Comparison of ENCODE assay signal across 11 mouse cellular contexts in genomic region chr15:80053381-80054033, GRCm38 (mm10). TPM values are rescaled to one million over a fixed set of nuclear protein-coding genes. Genes with fewer than 3 reads are reported as not detected.
DNase-seq lines count a peak whose midpoint lies in the region; ATAC-seq lines count a peak whose summit lies in the region.
"Had no signal": no experiment of that assay in that cellular context is flagged by ENCODE, and none has a peak within 500 bp of the region (broad histone marks: within the 10 kb centered on the region; RNA-seq: fewer than 3 reads in every experiment).

No protein-coding gene starts in this region.

- no peaks in the 10 kb centered on the region for H3K4me1 ChIP-seq in kidney, embryonic 14.5 days (ENCODE audit: control insufficient read depth, insufficient read depth, low read length)
- H3K4me1 ChIP-seq in embryonic facial prominence, embryonic 10.5 days: peaks cover 35% of the 10 kb centered on the region

- DNase-seq in cerebellum, postnatal 10 days: peak; percentile 44 to 51
- DNase-seq in cerebellum, adult 18-20 months: no peak
- peak; percentile 43 for DNase-seq in kidney, postnatal 14 days
- no peak for DNase-seq in embryonic facial prominence, embryonic 10.5 days (ENCODE audit: low spot score)
- peak; percentile 70 for DNase-seq in lung, postnatal 14 days
- no peak for DNase-seq in Muller cell, postnatal 12 days (ENCODE audit: inconsistent ontology term)
- no peak for DNase-seq in cerebellum, adult 9-10 months
- DNase-seq: thymus, postnatal 25 days had no signal

- H3K9ac ChIP-seq in kidney, embryonic 14.5 days (ENCODE audit: low read depth, low read length): no peak overlapping the region
- H3K9ac ChIP-seq: lung, embryonic 15.5 days had no signal

- H3K36me3 ChIP-seq in kidney, embryonic 14.5 days (ENCODE audit: control insufficient read depth, insufficient read depth, low read length): no peaks in the 10 kb centered on the region
- H3K36me3 ChIP-seq in embryonic facial prominence, embryonic 10.5 days (replicated peaks): no peaks in the 10 kb centered on the region
- H3K36me3 ChIP-seq: lung, embryonic 15.5 days had no signal

- H3K27me3 ChIP-seq in kidney, embryonic 14.5 days (ENCODE audit: control insufficient read depth, insufficient read depth, low read length): no peaks in the 10 kb centered on the region
- no peaks in the 10 kb centered on the region for H3K27me3 ChIP-seq in embryonic facial prominence, embryonic 10.5 days (replicated peaks; ENCODE audit: low read depth, poor library complexity, severe bottlenecking)
- H3K27me3 ChIP-seq: lung, embryonic 15.5 days; Patski had no signal

- H3K9me3 ChIP-seq in kidney, embryonic 14.5 days (ENCODE audit: control insufficient read depth, low read length): no peaks in the 10 kb centered on the region
- H3K9me3 ChIP-seq in embryonic facial prominence, embryonic 10.5 days: no peaks in the 10 kb centered on the region
- H3K9me3 ChIP-seq: lung, embryonic 15.5 days had no signal

- WGBS in kidney, embryonic 14.5 days: 78% methylated on average over 8 of the region's 8 CpGs
- 74% methylated on average over 8 of the region's 8 CpGs for WGBS in embryonic facial prominence, embryonic 10.5 days

- no peak overlapping the region for H3K27ac ChIP-seq in kidney, embryonic 14.5 days (ENCODE audit: low read depth, low read length)
- peak overlapping the region; percentile 10; the same call in 1 of the 2 replicates for H3K27ac ChIP-seq in embryonic facial prominence, embryonic 10.5 days (replicated peaks)

- no peak overlapping the region for H3K4me2 ChIP-seq in kidney, embryonic 14.5 days (replicated peaks; ENCODE audit: low read depth, low read length)
- H3K4me2 ChIP-seq: lung, embryonic 15.5 days had no signal

- no peak overlapping the region for H3K4me3 ChIP-seq in kidney, embryonic 14.5 days (ENCODE audit: low read length)
- H3K4me3 ChIP-seq in embryonic facial prominence, embryonic 10.5 days: no peak overlapping the region
- H3K4me3 ChIP-seq: lung, embryonic 15.5 days had no signal

- ATAC-seq in kidney, embryonic 14.5 days (ENCODE audit: low FRiP score, low TSS enrichment): no peak

RNA-seq across cellular contexts. Expression of gene Syngr1, which starts 37.6 kb away (rescaled TPM):
- polyA plus RNA-seq in kidney, embryonic 14.5 days (2014; fragmentation: Nextera tagmentation; extraction: Ambion mirVana): 9.5 and 11.9 TPM in 2 replicates
- 5.9 and 7.0 TPM in 2 replicates for polyA plus RNA-seq in embryonic facial prominence, embryonic 10.5 days (2016; fragmentation: Nextera tagmentation; extraction: Ambion mirVana)

RNA-seq across cellular contexts. Expression of gene Rpl3, which starts 38.2 kb away (rescaled TPM):
- polyA plus RNA-seq in kidney, embryonic 14.5 days (2014; fragmentation: Nextera tagmentation; extraction: Ambion mirVana): 1,350 and 1,409 TPM in 2 replicates
- polyA plus RNA-seq in embryonic facial prominence, embryonic 10.5 days (2016; fragmentation: Nextera tagmentation; extraction: Ambion mirVana): 1,034 and 1,049 TPM in 2 replicates

RNA-seq across cellular contexts. Expression of gene Pdgfb, which starts 38.7 kb away (rescaled TPM):
- 5.0 and 5.8 TPM in 2 replicates for polyA plus RNA-seq in kidney, embryonic 14.5 days (2014; fragmentation: Nextera tagmentation; extraction: Ambion mirVana)
- polyA plus RNA-seq in embryonic facial prominence, embryonic 10.5 days (2016; fragmentation: Nextera tagmentation; extraction: Ambion mirVana): 1.4 and 1.6 TPM in 2 replicates

Comparison
In these comparisons a context has a peak if more than half of its experiments do, and no peak if none do; other contexts are left out.
1. DNase-seq: peak in cerebellum, postnatal 10 days (2 of 2), kidney, postnatal 14 days (single experiment) and lung, postnatal 14 days (single experiment); none in cerebellum, adult 18-20 months (0 of 2), embryonic facial prominence, embryonic 10.5 days (single experiment), Muller cell, postnatal 12 days (single experiment) and cerebellum, adult 9-10 months (single experiment).